Mouse (Mus musculus): ENCODE measurements around the gene Dvl2.
"Not testable (repeated sequence)": the region's sequence is repeated elsewhere in the genome, so short reads cannot be mapped to it uniquely, and the experiment has no call there.

The Dvl2 gene

GRCm38 (mm10) chr11:70010961-70011360 is 10.6 kb downstream of the Dvl2 start:
- no peak for DNase-seq

DNA sequence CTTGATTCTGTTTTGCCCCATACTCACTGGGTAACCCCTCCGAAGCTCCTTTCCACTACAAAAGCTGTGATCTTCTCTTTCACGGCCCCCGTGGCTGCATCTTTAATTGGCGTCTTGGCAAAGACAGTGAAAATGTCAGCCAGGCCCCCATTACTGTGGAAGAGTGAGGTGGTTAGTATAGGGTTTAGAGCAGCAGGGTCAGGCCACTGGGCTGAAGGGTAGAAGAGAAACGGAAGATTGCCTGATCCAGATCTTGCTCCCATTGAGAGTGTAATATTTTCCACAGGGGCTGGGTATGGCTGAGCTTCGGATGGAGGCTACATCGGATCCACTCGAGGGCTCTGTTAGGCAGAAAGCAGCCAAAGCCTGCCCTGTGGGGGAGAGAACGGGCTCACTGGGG is 12.5 kb downstream of the Dvl2 start:
- no peak for DNase-seq

- DNase-seq, result peak; percentile 6
Measured at GRCm38 (mm10) chr11:70013408-70013807, 13.0 kb downstream of the Dvl2 start.

DNA sequence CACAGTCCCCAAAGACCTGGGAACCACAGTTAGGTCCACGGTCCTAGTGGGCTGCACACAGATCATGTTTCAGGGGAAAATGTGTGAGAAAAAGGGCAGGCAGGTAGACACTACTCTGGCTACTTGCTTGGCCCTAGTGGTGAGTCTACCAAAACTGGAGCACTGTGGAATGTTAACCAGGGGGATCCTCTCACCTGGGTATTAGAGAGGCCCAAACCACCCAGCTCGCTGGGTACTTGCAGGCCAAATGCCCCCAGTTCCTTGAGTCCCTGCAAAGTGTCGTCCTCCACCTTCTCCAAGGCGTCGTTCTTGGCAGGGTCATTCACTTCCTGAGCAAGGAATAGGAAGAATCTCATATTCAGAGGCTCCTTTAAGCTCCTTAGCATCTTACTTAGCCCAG is 13.7 kb downstream of the Dvl2 start:
- peak; percentile 9 for DNase-seq

- peak; percentile 94 for DNase-seq
Measured at GRCm38 (mm10) chr11:70014880-70015558, 14.6 kb downstream of the Dvl2 start, which contains the start of gene Acadvl. Acadvl (minus strand) TSS chr11:70015411.

- DNase-seq, result no peak
Measured at GRCm38 (mm10) chr11:70015677-70016076, 15.3 kb downstream of the Dvl2 start.

DNA sequence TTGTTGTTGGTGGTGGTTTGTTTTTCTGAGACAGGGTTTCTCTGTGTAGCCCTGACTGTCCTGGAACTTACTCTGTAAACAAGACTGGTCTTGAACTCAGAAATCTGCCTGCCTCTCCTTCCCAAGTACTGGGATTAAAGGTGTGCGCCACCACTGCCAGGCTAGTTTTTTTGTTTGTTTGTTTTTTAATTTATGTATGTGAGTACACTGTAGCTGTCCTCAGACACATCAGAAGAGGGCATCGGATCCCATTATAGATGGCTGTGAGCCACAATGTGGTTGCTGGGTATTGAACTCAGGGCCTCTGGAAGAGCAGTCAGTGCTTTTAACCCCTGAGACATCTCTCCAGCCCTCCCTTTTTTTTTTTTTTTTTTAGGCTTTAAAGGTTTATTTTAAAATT is 15.8 kb downstream of the Dvl2 start:
- DNase-seq, result not testable (repeated sequence)

DNA sequence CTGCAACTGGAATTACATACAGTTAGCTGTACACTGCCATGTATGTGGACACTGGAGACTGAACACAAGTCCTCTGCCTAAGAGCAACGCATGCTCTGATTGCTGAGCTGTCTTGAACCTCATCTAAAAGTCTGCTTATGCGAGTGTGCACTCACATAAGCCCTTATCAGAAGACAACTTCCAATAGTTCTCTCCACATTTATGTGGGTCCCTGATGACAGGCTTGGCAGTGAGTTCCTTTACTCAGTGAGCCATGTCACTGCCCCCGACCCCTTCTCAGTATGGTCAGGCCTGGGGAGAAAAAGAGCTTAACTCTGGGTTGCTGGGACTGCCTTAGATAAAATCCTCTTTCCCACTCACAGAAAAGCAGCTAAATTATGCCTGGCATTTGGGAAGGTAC is 16.3 kb downstream of the Dvl2 start, which contains the start of gene Dlg4:
Gene Dlg4 (plus strand): TSS at position 274 of the 400 bp plus-strand sequence.
- DNase-seq, result no peak

DNA sequence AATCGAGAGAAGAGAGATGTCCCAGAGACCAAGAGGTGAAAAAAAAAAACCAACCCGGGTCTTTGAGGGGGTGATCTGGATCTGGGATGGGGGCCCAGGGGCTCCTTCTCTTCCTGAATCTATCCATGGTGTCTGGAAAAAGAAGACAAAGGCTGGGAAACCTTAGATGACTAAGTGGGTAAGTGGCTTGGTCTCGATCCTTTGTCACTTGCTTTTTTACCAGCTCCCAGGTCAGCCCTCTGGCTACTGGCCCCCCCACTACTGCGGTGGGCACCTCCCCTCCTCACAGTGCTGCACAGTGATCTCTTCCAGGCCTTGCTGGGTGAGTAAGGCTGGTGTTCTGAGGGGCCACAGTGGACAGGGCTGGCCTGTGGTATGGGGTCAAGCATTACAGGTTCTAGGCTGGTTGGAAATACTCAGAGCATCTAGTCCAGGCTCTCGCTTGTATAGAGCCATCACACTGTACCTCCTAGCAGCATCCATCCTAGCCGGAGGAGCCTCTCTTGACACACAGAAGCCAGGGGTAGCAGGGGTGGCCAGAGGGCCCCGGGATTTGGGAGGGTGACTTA is 16.9 kb downstream of the Dvl2 start:
- DNase-seq, result peak; percentile 13

GRCm38 (mm10) chr11:70018131-70018990 is 18.0 kb downstream of the Dvl2 start:
- DNase-seq, result peak; percentile 81

- no peak for DNase-seq
Measured at GRCm38 (mm10) chr11:70019495-70020021, 19.2 kb downstream of the Dvl2 start.

DNA sequence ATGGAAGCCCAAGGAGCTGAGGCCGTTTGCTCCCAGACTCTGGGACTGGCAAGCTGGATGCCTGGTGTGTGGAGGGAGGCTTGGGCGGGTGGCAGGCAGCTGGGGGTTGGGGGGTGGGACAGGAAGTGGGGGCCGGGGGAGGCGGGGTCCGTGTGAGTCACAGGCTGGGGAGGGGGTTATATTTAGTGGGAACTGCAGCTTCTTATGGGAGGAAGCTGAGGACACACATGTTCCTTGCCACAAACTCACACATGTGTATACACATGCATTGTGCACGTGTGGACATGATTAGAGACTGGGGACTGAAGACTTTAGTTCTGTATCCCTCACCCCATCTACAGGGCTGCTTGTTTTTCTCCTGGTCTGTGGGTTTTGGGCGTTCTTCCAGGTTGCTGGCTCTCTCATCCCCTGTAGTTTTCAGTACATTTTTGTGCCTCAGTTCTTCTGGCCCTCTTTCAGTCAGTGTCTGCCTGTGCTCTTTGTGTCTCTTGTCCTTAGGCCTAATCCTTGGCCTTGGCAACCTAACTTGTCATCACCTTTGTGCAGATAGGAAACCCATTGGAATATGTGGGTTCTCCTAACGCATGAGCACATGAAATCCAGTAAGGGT is 19.7 kb downstream of the Dvl2 start:
- peak; percentile 39 for DNase-seq

DNA sequence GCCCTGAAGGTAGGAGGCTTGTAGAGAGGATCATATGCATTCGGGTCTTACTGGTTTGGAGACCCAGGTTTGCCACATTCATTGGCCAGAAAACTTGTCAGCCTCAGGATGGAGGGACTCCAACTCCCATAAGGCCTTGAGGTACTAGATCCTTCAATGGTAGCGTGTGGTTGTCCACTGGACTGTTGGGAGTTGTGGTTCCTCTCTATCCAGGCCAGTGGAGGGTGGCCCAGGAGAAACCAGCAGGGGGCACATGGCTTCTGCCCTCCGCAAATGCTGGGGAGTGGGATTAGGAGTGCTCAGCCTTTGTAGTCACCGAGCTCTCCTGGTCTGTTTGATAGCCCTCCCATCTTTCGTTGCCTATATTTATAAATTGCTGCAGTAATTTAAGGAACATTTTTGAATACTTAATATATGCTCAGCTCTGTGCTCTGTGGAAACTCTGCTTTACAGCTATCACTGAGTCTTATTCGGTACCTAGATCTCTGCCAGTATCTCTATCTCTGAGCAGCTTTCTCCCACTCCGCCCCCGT is 20.4 kb downstream of the Dvl2 start:
- peak; percentile 82 for DNase-seq

DNA sequence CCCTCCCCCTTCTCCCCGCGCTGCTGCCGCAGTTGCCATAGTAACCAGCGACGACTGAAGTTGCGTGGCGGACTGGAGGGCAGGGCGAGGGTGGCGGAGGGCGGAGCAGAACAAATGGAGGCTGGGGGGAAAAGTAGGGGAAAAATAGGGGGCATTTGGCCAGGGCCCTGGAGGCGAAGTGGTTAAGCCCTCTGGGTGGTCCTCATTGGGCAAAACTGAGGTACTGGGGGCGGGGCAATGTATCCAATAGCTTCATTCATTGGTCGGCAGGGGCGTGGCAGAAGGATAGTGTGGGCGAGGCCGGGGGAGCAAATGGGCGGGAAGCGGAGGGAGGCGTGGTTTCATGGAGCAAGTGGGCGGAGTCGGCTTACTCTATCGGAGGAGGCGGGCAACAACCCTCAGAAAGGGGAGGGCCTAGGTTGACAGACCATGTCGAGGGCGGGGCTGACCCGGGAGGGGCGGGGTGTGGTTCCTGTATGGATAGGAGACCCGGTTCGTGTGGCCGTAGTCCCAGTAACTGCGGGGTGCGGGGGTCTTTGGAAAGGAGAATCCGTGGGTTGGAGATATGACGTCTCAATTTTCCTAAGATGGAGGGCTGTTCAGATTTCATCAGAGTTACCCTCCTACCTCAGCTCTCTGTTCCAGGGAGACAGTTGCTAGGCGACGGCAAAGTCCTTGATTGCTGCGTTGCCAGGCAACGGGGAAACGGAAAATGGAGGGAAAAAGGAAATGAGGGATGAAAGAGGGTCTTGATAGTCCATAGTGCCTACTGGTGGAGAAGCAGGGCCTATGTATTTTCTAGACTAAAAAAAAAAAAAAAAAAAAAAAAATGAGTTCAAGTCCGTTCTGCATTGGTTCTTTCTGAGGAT is 21.1 kb downstream of the Dvl2 start:
- peak; percentile 99 for DNase-seq

- peak; percentile 69 for DNase-seq
Measured at GRCm38 (mm10) chr11:70023481-70024150, 23.2 kb downstream of the Dvl2 start.

DNA sequence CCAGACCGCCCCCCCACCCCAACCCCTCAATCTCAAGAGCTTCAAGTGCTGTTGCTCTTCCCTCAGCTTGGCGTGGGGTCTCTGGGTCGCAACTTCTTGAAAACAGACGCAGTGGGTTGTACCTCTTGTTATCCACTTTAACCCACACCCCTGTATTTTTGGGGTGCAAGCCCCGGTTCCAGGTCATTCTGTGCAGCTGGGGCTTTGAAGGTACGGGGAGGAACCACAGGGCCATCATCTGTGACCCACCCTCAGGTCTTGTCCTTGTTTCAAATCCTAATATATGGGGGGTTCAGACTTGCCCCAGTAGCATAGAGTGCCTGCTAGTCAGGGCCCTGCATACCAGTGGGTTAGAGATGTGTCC is 23.7 kb downstream of the Dvl2 start:
- DNase-seq, result no peak

DNA sequence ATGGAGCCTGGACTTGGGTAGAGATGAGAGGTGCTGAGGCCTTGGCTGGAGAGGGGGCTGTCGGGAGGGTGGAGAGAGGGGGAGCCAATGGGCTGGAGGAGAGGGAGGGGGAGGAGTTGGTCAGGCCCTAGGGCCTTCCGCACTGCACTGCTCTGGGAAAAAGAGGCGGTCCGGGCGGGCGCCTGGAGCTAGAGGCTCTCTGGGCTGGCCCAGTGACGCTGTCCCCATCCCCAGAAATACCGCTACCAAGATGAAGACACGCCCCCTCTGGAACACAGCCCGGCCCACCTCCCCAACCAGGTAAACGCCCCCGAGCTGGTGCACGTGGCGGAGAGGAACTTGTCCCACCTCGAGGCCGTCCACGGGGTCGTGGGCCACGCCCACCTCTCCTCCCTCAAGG is 26.3 kb downstream of the Dvl2 start:
- DNase-seq, result peak; percentile 76

- peak; percentile 50 for DNase-seq
Measured at GRCm38 (mm10) chr11:70027397-70027796, 27.0 kb downstream of the Dvl2 start.

GRCm38 (mm10) chr11:70028401-70029129 is 28.2 kb downstream of the Dvl2 start:
- no peak for DNase-seq

DNA sequence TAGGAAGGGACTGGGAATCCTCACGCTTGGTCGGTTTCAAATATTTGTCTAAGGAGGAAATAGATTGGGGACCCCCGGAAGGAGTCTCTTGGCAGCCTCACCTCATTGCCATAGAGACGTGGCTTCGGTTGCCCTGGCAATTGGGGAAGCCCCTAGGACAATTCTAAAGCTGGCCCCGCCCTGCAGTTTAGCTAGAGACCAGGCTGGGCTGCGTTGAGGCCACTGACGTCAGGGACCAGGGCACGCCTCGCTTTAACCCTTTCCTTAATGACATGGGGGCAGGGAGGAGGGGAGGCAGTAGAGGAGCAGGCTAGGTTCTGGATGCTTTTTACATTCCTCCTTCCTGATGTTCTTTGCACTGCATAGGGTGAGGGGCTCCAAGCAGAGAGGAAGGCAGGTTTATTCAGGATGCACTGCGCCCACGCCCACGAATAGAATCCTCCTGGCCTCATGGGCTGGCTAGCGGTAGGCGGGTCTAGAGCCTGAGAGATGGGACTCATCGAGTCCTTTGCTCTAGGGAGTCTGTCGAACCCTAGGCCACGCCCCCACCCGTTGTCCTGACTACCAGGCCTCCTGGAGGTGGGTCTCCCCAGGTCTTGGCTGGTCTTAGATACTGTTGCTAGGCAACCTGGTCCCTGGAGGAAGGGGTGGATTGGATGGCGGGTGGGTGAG is 28.9 kb downstream of the Dvl2 start:
- DNase-seq, result peak; percentile 82
